Mouse (Mus musculus): ENCODE data around the gene Mon1a. TPM values are rescaled to one million over a fixed set of nuclear protein-coding genes. Genes with fewer than 3 reads are reported as not detected.

Mon1a gene
- polyA plus RNA-seq, 1 experiment = 67.5 TPM

DNA sequence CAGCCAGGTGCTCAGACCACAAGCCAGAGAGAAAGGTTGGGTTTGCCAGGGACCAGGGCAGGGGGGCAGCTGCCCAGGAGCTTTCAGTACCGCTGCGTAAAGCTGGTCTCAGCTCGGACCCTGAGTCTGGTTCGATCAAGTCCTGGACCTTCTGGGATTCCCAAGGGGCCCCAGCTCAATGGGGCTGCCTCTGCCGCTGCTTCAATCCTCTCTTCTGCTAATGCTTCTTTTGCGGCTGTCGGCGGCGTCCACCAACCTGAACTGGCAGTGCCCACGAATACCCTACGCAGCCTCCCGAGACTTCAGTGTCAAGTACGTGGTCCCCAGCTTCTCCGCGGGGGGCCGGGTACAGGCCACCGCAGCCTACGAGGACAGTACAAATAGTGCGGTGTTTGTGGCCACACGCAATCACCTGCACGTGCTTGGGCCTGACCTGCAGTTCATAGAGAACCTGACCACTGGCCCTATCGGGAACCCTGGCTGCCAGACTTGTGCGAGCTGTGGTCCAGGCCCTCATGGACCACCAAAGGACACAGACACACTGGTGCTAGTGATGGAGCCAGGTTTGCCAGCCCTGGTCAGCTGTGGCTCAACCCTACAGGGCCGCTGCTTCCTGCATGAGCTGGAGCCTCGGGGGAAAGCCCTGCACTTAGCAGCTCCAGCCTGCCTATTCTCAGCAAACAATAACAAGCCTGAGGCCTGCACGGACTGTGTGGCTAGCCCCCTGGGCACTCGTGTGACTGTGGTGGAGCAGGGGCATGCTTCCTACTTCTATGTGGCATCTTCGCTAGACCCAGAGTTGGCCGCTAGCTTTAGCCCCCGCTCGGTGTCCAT lies 19.2 kb downstream of the Mon1a start:
- DNase-seq (ENCODE audit: low read depth, low spot score) = no peak
- WGBS = 12% methylated on average over 31 of the region's 31 CpGs

DNA sequence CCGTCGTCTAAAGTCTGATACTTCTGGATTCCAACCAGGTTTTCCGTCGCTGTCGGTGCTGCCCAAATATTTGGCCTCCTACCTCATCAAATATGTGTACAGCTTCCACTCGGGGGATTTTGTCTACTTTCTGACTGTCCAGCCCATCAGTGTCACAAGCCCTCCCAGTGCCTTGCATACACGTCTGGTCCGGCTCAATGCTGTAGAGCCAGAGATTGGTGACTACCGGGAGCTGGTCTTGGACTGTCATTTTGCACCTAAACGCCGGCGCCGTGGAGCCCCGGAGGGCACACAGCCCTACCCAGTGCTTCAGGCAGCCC lies 19.8 kb downstream of the Mon1a start:
- 16% methylated on average over 14 of the region's 14 CpGs for WGBS
- DNase-seq (ENCODE audit: low read depth, low spot score) = no peak

DNA sequence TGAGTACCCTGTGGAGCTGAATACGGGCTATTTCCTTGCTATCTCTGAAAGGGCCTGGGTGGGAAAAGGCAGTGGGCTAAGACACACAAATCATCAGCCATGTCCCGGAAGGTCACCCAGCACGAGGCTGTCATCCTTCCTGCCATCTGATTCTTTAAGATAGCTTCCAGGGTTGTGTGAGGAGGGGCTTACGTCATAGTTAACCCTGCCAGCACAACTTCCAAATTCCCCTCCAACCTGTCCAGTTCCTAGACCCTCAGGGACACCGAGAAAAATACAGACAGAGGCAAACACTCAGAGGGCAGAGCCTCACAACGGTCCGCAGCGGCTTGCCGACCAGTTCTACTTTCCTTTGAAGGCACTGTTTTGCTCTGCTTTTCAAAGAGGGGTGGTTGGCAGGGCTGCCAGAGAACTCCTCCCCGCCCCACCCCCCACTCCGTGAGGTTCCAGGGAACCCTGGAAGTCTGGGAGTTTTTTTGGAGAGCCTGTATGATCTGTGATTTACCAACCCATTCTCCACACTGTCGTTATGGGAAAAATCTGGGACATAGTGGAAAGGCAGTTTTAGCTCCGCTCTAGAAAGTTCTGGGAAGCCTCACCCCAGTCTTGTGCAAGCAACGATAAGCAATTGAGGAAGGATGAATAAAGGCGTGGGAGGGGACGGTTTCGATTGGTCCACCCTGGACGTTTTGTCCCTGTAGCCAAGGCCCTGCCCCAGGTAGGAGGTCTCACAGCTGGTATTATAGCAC lies 20.6 kb downstream of the Mon1a start:
- peak; percentile 90 for DNase-seq (ENCODE audit: low read depth, low spot score)
- 15% methylated on average over 18 of the region's 18 CpGs for WGBS

DNA sequence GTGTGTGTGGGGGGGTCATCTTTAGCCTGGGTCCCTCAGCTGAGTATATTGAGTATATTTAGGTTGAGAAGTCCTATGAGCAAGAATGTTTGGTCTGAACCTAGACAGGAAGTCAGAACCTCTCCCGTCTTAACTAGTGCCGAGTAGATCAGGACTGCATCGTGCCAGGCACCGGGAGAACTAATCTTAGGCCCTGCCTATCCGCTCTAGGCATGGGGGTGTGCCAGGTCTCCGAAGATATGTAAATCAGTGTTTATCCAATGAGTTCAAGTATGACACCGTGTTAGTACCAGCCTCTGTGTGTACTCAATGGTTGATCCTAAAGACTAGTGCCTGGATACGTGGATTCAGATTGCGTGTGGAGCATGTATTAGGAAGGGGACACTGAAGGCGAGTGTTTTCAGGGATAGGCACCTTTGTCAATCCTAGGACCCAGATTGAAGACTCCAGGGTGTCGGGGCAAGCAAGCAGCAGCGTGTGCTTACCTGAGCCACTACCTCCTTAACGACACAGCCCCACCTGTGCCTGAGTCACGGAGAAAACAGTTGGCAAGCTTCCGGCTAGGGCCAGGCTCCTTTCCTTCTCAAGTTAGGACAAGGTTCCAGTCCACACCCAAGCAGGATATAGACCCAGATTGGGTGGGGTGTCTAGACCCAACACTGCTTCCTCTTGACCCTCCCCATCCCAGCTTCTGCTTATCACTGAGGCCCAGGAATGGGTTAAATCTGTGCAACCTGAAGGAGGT lies 22.2 kb downstream of the Mon1a start:
- WGBS = 26% methylated on average over 15 of the region's 15 CpGs
- peak; percentile 96 for DNase-seq (ENCODE audit: low read depth, low spot score)

DNA sequence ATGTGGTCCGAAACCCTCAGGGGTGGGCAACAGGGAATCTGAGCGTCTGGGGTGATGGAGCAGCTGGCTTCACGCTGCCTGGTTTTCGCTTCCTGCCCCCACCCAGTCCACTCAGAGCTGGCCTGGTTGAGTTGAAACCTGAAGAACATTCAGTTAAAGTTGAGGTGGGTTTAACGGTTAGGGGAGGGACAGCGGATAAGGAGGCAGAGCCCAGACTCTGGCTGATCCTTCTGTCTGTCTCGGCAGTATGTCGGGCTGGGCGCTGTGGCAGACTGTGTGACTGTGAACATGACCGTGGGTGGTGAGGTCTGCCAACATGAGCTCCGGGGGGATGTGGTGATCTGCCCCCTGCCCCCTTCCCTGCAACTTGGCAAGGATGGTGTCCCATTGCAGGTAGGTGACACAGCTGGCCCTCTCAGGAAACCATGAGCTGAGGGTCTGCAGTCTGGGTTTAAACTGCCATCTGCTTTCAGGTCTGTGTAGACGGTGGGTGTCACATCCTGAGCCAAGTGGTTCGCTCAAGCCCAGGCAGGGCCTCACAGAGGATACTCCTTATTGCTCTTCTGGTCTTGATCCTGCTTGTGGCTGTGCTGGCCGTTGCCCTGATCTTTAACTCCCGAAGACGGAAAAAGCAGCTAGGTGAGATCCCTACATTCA lies 26.9 kb downstream of the Mon1a start:
- WGBS = 88% methylated on average over 16 of the region's 16 CpGs
- no peak for DNase-seq (ENCODE audit: low read depth, low spot score)

DNA sequence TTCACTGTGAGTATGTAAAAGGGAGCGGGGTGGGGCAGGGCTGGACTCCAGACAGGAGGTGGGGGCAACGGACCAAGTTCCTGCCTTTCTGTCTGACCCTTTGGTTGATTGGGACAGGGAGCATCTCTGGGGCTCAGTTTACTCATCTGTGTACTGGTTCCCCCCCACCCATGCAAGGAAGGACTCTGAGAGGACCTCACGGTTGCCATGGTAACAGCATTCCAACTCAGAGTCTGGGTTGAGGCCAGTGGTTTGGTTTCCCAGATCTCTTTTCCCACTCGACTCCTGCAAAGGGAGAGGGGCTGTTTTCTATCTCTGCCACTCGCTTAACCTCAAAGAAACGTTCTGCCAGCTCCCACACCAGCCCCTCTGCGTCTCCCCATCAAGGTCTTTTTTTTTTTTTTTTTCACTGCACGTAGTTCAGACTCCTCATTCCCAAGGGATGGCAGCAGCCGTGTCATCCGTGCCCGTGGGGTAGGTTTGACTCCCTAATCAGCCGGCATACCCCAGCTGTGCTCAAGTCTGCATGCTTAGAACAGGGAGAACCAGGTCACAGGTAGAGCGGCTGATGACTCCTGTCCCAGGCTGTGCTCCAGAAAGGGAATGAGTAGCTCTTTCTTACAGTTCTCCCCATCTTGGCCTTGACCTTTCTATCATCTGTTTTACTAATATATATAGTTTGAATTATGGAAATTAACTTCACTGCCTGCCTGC lies 30.1 kb downstream of the Mon1a start:
- WGBS = 68% methylated on average over 13 of the region's 13 CpGs

DNA sequence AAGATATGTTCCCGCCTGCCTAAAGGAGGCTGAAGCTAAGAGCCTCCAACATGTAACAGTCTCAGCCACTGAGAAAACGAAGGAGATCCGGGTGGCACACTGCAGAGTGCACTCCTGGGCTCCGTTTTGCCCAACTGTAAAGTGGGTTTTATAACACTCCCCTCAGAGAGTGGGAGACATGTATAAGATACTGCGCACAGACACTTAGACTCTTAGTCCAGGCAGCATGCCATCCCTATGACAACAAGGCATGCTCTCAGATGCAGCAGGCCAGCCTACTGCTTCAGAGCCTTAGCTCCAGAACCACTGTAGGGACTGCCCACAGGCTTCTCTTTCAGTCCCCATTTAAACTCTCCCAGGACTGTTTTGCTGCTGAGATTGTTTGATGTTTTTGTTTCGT lies 30.9 kb downstream of the Mon1a start:
- 88% methylated on average over 6 of the region's 6 CpGs for WGBS
- DNase-seq (ENCODE audit: low read depth, low spot score) = no peak

More for the DNA sequence above, 30.1 kb downstream of the Mon1a start:
- no peak for DNase-seq (ENCODE audit: low read depth, low spot score)

DNA sequence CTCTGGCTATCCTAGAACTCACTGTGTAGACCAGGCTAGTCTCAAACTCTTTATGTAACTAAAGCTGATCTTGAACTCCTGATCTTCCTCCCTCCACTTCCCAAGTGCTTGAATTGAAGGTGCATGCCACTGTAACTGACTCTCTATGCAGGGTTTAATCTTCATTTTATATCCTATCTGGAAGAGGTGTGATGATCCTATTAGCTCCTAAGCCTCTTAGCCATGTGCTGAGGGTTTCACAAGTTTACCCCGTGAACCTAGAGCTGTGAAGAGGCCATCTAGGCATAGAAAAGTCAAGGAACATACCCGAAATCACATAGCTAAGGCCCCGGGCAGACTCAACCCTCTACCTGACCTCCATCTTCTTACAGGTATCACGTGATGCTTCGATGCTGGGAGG lies 31.5 kb downstream of the Mon1a start:
- WGBS = 87% methylated on average over 5 of the region's 5 CpGs
- no peak for DNase-seq (ENCODE audit: low read depth, low spot score)

DNA sequence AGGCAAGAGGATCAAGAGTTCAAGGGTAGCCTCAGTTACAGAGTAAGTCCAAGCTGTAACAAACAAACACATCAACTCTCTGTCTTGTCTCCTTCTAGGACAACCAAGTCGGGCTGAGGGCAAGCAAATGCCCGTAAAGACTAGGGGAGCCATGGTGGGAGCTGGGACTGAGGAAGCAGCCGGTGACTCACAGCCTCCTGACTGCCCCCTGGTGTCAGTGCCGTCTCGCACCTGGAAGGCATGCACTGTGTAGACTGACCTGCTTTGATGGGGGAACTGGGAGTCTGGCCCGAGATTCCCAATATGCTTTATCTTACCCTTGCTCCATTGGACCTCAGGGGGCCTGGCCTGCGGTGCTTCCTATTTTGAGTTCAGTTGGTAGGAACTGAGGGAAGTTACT lies 35.1 kb downstream of the Mon1a start:
- WGBS = 24% methylated on average over 7 of the region's 7 CpGs
- DNase-seq (ENCODE audit: low read depth, low spot score) = no peak

DNA sequence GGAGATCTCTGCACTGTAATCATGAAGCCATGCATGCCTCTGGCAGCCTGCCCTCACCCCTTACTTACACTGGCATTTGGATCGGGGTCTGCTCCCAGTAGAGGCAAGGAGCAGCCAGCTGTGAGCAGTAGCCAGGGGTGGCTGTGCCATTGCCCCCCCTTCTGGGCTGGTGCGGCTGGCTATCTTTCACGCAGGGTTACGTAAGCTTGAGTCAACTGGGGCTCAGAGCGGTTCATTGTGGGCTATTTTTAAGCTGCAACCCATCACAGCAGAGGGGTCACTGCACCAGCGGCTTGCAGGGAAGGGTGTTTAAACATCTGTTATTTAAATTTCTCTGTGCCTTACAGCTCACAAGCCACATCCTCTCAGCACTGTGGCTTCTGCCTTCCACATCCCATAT lies 36.0 kb downstream of the Mon1a start:
- 75% methylated on average over 6 of the region's 6 CpGs for WGBS
- DNase-seq (ENCODE audit: low read depth, low spot score) = no peak

DNA sequence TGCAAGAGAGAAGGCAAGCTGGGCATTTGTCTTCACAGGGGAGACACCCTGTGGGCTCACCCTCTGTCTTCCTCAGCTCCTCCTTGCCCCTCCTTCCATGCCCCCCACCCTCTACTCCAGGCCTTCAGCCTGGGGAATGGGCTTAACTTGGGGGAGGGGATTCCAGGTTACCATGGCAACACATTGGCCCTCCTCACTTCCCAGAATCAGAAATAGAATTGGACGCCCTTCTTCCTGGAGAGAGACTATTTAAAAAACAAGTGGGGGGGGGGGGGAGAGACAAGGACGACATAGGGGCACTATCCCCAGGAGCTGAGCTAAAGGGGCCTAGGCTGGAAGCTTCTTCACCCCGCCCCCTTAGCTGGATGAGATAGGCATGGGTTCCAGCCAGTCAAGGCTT lies 37.3 kb downstream of the Mon1a start:
- DNase-seq (ENCODE audit: low read depth, low spot score) = no peak
- WGBS = 59% methylated on average over 3 of the region's 3 CpGs

DNA sequence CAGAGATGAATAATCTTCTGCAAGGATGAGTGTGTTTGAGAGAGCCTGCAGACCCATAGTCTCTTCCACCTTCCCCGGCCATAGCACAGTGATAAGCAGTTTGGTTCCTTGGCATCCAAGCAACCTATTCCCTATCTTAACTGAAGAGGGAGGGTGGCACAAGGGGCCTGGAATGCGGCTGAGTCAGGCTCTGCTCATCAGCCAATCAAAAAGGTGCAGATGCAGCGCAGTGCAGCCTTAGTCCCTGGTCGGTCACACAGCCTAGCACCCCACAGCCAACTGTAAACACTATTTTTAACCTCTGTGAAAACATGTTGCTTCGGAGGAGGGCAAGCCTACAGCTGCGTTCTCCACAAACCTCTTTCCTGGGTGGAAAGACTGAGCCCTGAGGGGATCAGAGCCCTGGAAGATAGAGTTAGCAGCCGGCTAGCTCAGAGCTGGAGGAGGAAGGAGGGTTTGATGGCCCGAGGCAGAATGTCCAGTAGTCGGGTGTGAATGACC lies 39.0 kb downstream of the Mon1a start:
- 38% methylated on average over 9 of the region's 9 CpGs for whole genome bisulfite sequencing
- no peak for DNase-seq (ENCODE audit: low read depth, low spot score)

DNA sequence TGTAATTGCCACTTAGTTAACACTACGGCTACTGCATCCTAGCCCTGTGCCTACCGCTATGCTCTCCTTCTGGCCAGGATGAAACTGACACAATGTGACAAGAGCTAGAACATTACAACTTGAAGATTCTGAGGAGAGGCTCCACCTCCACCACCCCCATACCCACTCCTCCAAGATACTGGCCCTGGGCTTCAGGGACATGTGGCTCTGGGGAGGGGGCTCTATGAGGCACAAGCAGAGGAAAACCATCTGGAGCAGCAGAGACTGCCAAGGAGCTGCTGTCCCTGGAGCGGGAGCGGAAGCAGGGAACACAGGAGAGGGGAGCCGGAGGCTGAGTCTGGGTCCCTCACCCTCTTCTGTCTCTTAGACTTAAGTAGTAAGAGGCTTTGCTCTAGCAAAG lies 39.8 kb downstream of the Mon1a start:
- DNase-seq (ENCODE audit: low read depth, low spot score) = no peak

DNA sequence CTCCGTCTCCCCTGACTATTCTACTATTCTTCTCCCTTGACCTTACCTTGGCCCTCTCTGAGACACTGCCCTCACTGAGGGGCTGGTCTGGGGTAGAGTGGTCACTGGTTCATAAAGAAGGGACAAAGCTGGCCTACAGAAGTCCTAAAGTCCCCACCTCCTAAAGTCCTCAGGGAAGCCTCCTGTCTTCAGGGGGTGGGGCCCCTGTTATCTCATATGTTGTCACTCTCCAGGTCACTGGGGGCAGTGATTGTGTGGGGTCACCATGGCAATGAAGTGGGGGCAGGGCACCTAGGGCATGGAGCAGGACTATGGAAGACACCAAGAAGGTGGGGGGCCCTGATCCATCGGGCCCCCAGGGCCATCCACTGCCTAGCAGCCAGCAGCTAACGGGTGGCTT lies 40.2 kb downstream of the Mon1a start, which contains the start of gene Actl11:
Gene Actl11, plus strand, starts transcription at position 301 of the 400 bp plus-strand sequence.
- no peak for DNase-seq (ENCODE audit: low read depth, low spot score)
- 81% methylated on average over 3 of the region's 3 CpGs for WGBS

More for the DNA sequence above, 39.8 kb downstream of the Mon1a start:
- 81% methylated on average over 5 of the region's 5 CpGs for WGBS

DNA sequence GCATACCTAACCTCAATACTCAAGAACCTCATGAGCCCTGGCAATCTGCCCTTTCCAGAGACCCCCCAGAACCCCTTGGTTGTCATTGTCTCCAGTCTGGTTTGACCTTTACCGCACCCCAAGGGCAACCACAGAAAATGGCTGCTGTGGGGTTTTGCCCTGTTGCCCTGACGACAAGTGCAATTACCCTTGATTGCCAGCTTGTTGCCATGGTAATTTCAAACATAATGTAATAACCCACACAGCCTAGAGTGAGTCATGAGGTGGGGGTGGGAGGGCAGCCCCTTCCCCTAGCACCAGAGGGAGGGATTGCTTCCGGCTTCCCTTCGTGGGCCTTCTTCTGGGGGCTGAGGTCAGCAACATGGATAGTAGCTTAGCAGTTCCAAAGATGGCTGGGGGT lies 44.3 kb downstream of the Mon1a start:
- 61% methylated on average over 4 of the region's 4 CpGs for WGBS
- DNase-seq (ENCODE audit: low read depth, low spot score) = no peak

DNA sequence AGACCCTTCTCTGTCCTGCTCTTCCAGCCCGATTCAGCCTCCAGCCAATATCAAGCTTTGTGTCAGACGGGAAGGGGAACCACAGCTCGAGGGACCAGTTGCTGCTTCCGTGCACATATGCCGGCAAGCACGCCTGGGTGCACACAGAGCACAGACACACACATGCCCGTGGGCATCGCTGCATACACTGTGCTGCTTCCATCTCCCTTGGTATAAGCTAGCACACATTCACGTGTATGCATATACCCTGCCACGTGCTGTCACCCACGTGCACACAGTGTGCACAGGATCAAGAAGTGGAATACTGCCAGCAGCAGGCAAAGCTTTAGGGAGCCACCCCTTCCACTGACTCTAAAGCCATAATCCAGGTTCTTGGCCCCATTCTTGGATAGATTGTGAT lies 46.2 kb downstream of the Mon1a start:
- 85% methylated on average over 11 of the region's 11 CpGs for WGBS

DNA sequence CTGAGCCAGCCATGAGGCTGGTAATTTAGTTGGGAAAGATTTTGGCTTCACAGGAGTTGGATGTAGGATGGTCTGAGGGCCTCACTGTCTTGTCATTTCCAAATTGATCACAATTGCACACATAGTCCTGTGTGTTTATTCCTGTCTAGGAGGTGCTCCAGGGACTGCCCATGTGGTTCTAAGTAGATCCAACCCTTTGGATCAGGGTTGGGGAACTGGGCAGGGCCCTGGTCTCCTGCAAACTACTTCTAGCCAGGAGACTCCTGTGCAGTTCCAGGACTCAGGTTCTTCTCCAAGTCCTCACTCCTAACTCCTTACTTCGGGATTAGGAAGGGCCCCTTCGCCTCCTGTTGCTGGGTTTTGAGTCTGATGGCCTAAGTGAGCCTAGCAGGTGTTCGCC lies 47.4 kb downstream of the Mon1a start, which contains the start of gene Camkv:
Gene Camkv, plus strand, starts transcription at position 301 of the 400 bp plus-strand sequence.
- DNase-seq (ENCODE audit: low read depth, low spot score) = no peak
- WGBS = 30% methylated on average over 3 of the region's 3 CpGs

More for the DNA sequence above, 46.2 kb downstream of the Mon1a start:
- DNase-seq (ENCODE audit: low read depth, low spot score) = no peak

DNA sequence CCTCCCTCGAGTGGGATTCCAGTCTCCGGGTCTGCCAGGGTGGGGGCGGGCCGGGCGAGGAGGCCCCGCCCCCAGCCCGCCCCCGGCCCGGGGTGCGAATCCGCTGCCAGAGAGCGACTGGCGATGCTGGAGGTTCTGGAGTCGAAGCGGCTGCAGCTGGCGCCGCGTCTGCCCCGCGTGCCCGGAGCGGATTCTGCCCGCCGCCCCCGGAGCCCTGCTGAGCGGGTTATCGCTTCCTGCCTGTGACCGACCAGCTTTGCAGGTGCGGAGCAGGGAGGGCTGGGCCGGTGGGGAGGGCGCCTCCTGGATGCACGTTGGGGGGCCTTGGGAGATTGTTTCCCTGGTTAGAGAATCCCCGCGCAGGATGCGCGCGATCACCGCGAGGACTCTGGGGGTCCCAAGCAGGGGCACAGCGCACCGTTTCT lies 47.9 kb downstream of the Mon1a start:
- 2% methylated on average over 41 of the region's 41 CpGs for WGBS
- DNase-seq (ENCODE audit: low read depth, low spot score) = no peak

DNA sequence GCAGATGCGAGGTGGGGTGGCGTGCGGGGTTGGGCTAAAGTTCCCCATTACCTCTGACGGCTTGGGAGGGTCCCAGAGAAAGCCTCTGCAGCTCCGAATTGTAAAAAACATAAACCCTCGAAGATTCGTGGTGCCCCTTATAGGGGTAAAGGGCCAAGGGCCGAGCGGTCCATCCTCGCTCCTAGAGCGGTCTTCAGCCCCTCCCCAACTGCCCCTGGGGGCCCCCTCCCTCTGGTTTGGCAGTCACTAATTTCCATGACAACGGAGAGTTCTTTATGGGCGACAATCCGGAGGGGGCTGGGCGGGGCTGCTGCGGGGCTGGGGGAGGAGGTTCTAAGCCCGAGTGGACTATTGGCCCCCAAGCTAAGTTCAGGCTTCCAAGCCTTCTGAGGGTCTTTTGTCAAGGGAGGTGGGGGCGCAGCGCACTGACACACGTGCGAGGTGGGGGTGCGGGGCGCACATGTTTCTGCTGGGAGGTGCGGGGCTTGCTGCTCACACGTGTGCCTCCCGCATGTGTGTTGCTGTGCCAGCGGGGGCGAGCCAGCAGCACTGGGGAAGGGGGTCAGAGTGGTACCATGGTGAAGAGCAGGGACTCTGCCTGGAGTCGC lies 48.4 kb downstream of the Mon1a start:
- WGBS = 15% methylated on average over 29 of the region's 29 CpGs
- DNase-seq (ENCODE audit: low read depth, low spot score) = no peak
